Mouse (Mus musculus) kidney, embryonic 16.5 days (tissue): ENCODE measurements around the gene Zfp428. TPM values are rescaled to one million over a fixed set of nuclear protein-coding genes. Genes with fewer than 3 reads are reported as not detected.

Experiments used
- ATAC-seq: fragments of 200-750 bp; cut with Nextera tagmentation; 2 replicates; pipeline ENCODE4 v1.8.0; 2017; ENCODE audit warnings: moderate TSS enrichment; ENCODE audit not compliant: low FRiP score, low TSS enrichment
- H3K27ac ChIP-seq: fragments of 300-500 bp; sonication (generic); 2 replicates; pipeline ENCODE4 v1.5.1; 2014; ENCODE audit warnings: low read length
- H3K27me3 ChIP-seq: fragments of 300-500 bp; sonication (generic); 2 replicates; pipeline ENCODE4 v1.6.1; 2014; ENCODE audit warnings: low read length, control low read depth, mixed read lengths; ENCODE audit not compliant: insufficient read depth
- H3K36me3 ChIP-seq: fragments of 300-500 bp; sonication (generic); 2 replicates; pipeline ENCODE4 v1.6.1; 2014; ENCODE audit warnings: low read length, control low read depth, mixed read lengths; ENCODE audit not compliant: insufficient read depth
- H3K4me1 ChIP-seq: fragments of 300-500 bp; sonication (generic); 2 replicates; pipeline ENCODE4 v1.6.1; 2014; ENCODE audit warnings: low read length, control low read depth, mixed read lengths; ENCODE audit not compliant: insufficient read depth
- H3K4me2 ChIP-seq: fragments of 300-500 bp; sonication (generic); replicated peaks from 2 replicates; pipeline ENCODE4 v1.6.1; 2014; ENCODE audit warnings: low read depth, low read length
- H3K4me3 ChIP-seq: fragments of 300-500 bp; sonication (generic); 2 replicates; pipeline ENCODE4 v1.5.1; 2014; ENCODE audit warnings: mild to moderate bottlenecking, low read length
- H3K9ac ChIP-seq: fragments of 300-500 bp; sonication (generic); replicated peaks from 2 replicates; pipeline ENCODE4 v1.6.1; 2014; ENCODE audit warnings: low read length
- H3K9me3 ChIP-seq: fragments of 300-500 bp; sonication (generic); 2 replicates; pipeline ENCODE4 v1.6.1; 2016; ENCODE audit warnings: low read length, control low read depth
- WGBS: fragments of 180-500 bp; shearing (Covaris S2); extraction: QIAGEN DNeasy Blood & Tissue Kit; methylation state at CpG from one replicate; pipeline ENCODE4 v1.1.7; 2014; 5-methylcytosine and 5-hydroxymethylcytosine counted together
- polyA plus RNA-seq: library from polyadenylated mRNA; unstranded; fragments of >200 nt; fragmentation: Nextera tagmentation; extraction: Ambion mirVana; gene quantifications from 2 replicates; pipeline ENCODE4 v1.2.1, GENCODE M21; 2015

The Zfp428 gene
- polyA plus RNA-seq, 1 experiment from 2014 or later, result 67.6 TPM

GRCm38 (mm10) chr7:24528861-24529260 is 22.1 kb downstream of the Zfp428 start:
- Histone ChIP-seq H3K27me3 (no peaks in the 10 kb centered on the region), H3K9ac (no peak overlapping the region), H3K4me3 (no peak overlapping the region), H3K9me3 (no peaks in the 10 kb centered on the region), H3K4me2 (no peak overlapping the region), H3K27ac (no peak overlapping the region), H3K36me3 (peaks cover 9% of the 10 kb centered on the region), H3K4me1 (peaks cover 20% of the 10 kb centered on the region)
- no peak for ATAC-seq
- WGBS, result 83% methylated on average over 11 of the region's 11 CpGs

- H3K27ac ChIP-seq, result peak overlapping the region; percentile 96
- H3K36me3 ChIP-seq, result peaks cover 12% of the 10 kb centered on the region
These were observed 22.8 kb downstream of the Zfp428 start for GRCm38 (mm10) chr7:24529580-24529979.

GRCm38 (mm10) chr7:24530062-24530931 is 23.5 kb downstream of the Zfp428 start, which contains the start of gene Irgq:
Gene Irgq, plus strand, starts transcription at chr7:24530689.
- Histone ChIP-seq H3K27me3 (no peaks in the 10 kb centered on the region), H3K36me3 (peaks cover 16% of the 10 kb centered on the region), H3K9me3 (no peaks in the 10 kb centered on the region), H3K27ac (peak within 1 kb of the TSS; percentile 96), H3K4me1 (peaks cover 22% of the 10 kb centered on the region), H3K4me3 (peak within 1 kb of the TSS; percentile 79), H3K9ac (peak within 1 kb of the TSS; percentile 78), H3K4me2 (peak within 1 kb of the TSS; percentile 95)
- WGBS, result under 1% methylated on average over 44 of the region's 44 CpGs
- peak; percentile 93 for ATAC-seq

More at GRCm38 (mm10) chr7:24529580-24529979, 22.8 kb downstream of the Zfp428 start:
- peaks cover 22% of the 10 kb centered on the region for H3K4me1 ChIP-seq
- H3K27me3 ChIP-seq, result no peaks in the 10 kb centered on the region
- ATAC-seq, result no peak
- H3K9ac ChIP-seq, result peak overlapping the region; percentile 78
- 54% methylated on average over 11 of the region's 11 CpGs for WGBS
- H3K4me2 ChIP-seq, result peak overlapping the region; percentile 95
- peak overlapping the region; percentile 79 for H3K4me3 ChIP-seq
- no peaks in the 10 kb centered on the region for H3K9me3 ChIP-seq

GRCm38 (mm10) chr7:24531211-24531971 is 24.6 kb downstream of the Zfp428 start:
- under 1% methylated on average over 43 of the region's 43 CpGs for WGBS
- peaks cover 23% of the 10 kb centered on the region for H3K4me1 ChIP-seq

GRCm38 (mm10) chr7:24533031-24533571 is 26.3 kb downstream of the Zfp428 start:
- no peaks in the 10 kb centered on the region for H3K9me3 ChIP-seq
- no peak overlapping the region for H3K27ac ChIP-seq
- H3K27me3 ChIP-seq, result no peaks in the 10 kb centered on the region
- no peak for ATAC-seq
- H3K36me3 ChIP-seq, result peaks cover 23% of the 10 kb centered on the region
- no peak overlapping the region for H3K4me2 ChIP-seq
- peaks cover 40% of the 10 kb centered on the region for H3K4me1 ChIP-seq
- no peak overlapping the region for H3K4me3 ChIP-seq
- H3K9ac ChIP-seq, result no peak overlapping the region
- 77% methylated on average over 28 of the region's 28 CpGs for WGBS

More at GRCm38 (mm10) chr7:24531211-24531971, 24.6 kb downstream of the Zfp428 start:
- Histone ChIP-seq H3K27me3 (no peaks in the 10 kb centered on the region), H3K9ac (peak overlapping the region; percentile 78), H3K27ac (peak overlapping the region; percentile 92), H3K4me2 (peak overlapping the region; percentile 95), H3K4me3 (peak overlapping the region; percentile 79), H3K36me3 (peaks cover 23% of the 10 kb centered on the region), H3K9me3 (no peaks in the 10 kb centered on the region)
- peak; percentile 68 for ATAC-seq

GRCm38 (mm10) chr7:24533806-24534205 is 27.0 kb downstream of the Zfp428 start:
- no peak overlapping the region for H3K4me3 ChIP-seq

GRCm38 (mm10) chr7:24534301-24534700 is 27.5 kb downstream of the Zfp428 start:
- Histone ChIP-seq H3K27ac (no peak overlapping the region), H3K9ac (no peak overlapping the region), H3K27me3 (no peaks in the 10 kb centered on the region), H3K4me3 (no peak overlapping the region), H3K4me1 (peaks cover 39% of the 10 kb centered on the region), H3K9me3 (peaks cover 3% of the 10 kb centered on the region; the same call in 1 of the 2 replicates), H3K36me3 (peaks cover 23% of the 10 kb centered on the region), H3K4me2 (no peak overlapping the region)
- 40% methylated on average over 19 of the region's 19 CpGs for WGBS
- ATAC-seq, result no peak

More at GRCm38 (mm10) chr7:24533806-24534205, 27.0 kb downstream of the Zfp428 start:
- Histone ChIP-seq H3K27ac (no peak overlapping the region), H3K4me1 (peaks cover 43% of the 10 kb centered on the region), H3K9ac (no peak overlapping the region), H3K4me2 (peak overlapping the region; percentile 28), H3K27me3 (no peaks in the 10 kb centered on the region), H3K9me3 (no peaks in the 10 kb centered on the region), H3K36me3 (peaks cover 23% of the 10 kb centered on the region)
- no peak for ATAC-seq
- 35% methylated on average over 38 of the region's 42 CpGs for WGBS

- peaks cover 31% of the 10 kb centered on the region for H3K4me1 ChIP-seq
- ATAC-seq, result peak; percentile 44
- WGBS, result 36% methylated on average over 4 of the region's 4 CpGs
- no peak overlapping the region for H3K4me3 ChIP-seq
- peak overlapping the region; percentile 81 for H3K27ac ChIP-seq
- no peak overlapping the region for H3K4me2 ChIP-seq
- no peak overlapping the region for H3K9ac ChIP-seq
- no peaks in the 10 kb centered on the region for H3K27me3 ChIP-seq
- peaks cover 23% of the 10 kb centered on the region for H3K36me3 ChIP-seq
- H3K9me3 ChIP-seq, result peaks cover 3% of the 10 kb centered on the region; the same call in 1 of the 2 replicates
These were observed 30.3 kb downstream of the Zfp428 start for GRCm38 (mm10) chr7:24537081-24537480.

- peaks cover 3% of the 10 kb centered on the region; the same call in 1 of the 2 replicates for H3K9me3 ChIP-seq
- H3K4me1 ChIP-seq, result peaks cover 27% of the 10 kb centered on the region
- H3K27me3 ChIP-seq, result no peaks in the 10 kb centered on the region
- no peak overlapping the region for H3K4me2 ChIP-seq
- peak overlapping the region; percentile 81 for H3K27ac ChIP-seq
- 54% methylated on average over 5 of the region's 5 CpGs for WGBS
- no peak for ATAC-seq
- no peak overlapping the region for H3K9ac ChIP-seq
- H3K36me3 ChIP-seq, result peaks cover 23% of the 10 kb centered on the region
- H3K4me3 ChIP-seq, result no peak overlapping the region
These were observed 30.8 kb downstream of the Zfp428 start for GRCm38 (mm10) chr7:24537591-24537990.
